Mouse (Mus musculus): ENCODE measurements around the gene Dchs1. TPM values are rescaled to one million over a fixed set of nuclear protein-coding genes. Genes with fewer than 3 reads are reported as not detected.

The Dchs1 gene
- total RNA-seq (2023; ENCODE audit: inconsistent age), result 0.09 to 0.77 TPM in 2 of 4 replicates, not detected in the others

DNA sequence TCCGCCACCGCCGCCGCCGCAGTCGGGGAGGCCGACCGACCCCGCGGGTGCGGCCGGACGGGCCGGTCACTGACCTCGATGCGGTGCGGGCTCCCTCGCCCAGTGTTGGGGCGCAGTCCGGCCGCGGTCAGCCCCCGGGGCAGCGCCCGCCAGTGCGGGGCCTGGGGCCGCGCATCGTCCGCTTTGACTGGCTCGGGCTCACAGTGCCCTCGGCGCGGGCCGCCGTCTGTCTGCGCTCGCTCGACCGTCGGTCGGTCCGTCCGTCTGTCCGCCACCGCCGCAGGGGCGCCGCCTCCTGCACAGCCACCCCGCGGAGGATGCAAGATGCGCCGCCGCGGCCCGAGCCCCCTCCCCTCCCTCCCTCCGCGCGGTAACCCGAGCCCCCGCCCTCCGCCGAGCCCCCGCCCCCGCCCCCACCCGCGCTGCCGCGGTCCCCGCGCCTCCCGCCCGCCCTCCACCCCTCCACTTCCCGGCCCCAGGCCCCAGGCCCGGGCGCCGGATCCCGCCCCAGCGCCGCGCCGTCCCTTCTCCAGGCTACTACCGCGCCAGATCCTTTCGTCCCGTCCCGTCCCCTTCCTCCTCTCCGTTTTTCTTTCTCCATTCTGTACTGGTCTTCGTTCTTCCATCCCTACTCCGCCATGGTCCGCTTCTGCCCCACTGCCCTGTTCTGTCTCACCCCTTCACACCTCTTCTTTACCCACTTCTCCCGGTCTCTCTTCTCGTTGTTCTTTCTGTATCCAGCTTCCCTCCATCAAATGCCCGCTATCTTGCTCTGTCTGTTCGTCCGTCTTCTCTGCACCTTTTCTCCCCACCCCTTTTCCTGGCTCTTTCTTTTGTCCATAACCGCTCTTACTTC, at the start of gene Dchs1:
Dchs1 (minus strand) TSS at position 370 of the 856 bp plus-strand sequence.

DNA sequence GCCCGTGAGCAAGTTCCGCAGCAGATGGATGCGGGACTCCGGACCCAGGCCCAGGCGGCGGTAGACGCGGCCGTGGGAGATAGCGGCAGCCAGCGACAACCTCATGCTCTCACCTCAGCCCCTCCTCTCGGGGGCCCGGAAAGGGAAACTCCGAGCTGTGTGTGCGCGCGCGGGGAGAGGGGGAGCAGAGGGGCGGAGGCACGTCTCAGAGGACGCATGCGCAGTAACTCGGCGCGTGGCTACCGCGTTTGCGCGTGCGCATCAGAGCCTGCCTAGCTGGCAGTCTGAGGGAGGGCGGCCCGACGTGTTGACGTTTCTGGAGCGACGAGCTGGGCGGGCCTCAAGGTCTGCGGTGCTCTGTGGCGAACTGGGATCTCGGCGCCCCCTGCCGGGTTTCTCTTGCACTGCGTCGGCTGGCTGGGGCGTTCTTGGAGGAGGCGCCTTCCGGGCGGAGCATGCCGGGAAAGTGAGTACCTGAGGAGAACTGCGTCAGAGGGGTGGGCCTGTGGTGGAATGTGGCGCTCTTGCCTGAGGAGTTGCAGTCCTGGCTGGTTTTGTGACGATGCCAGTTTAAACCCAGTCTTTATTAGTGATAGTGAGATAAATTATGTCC, 23.5 kb upstream of the Dchs1 start, which contains the start of gene Mrpl17:
Mrpl17 (minus strand) TSS at position 223 of the 613 bp plus-strand sequence.

DNA sequence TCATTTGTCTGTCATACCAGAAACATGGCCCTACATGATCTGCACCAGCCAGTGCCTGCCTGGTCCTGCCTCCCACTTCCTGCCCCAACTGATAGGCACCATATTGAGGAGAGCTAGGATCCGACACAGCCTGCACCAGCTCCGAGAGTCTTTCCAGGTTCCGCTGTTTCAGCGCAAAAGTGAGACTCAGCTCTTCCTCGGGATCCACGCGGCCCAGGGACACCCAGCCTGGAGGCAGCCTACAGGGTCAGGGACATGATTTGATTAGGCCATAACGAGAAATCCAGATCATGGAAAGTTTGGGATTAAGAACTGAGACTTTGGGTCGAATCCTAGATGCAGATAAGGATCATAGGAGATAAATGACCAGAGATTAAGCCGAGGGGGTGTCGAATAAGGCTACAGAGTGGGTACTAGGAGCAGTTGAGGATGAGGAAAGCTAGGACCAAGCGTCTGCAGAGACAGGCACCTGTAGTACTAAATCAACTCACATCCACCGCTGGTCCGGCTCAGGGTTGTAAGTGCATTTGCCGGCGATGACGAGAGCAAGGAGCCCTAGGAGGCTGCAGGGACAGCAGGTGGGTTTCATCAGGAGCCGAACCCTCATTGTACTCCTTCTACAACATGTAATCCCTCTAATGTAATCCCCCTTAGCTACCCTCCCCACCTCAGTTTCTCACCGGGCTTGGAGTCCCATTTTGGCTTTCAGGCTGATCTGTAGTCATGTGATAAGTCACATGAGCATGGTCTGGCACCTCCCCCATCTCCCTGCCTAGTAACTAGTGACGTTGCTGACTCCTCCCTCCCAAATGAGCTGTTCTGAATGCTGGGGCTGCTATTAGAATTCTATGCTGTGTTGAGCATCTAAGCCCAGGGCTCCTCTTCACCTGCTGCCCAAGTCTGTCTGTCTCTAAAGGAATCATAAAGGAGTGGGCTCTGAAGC, 35.7 kb downstream of the Dchs1 start, which contains the start of gene Tpp1:
Tpp1 (minus strand) TSS at position 745 of the 943 bp plus-strand sequence.

DNA sequence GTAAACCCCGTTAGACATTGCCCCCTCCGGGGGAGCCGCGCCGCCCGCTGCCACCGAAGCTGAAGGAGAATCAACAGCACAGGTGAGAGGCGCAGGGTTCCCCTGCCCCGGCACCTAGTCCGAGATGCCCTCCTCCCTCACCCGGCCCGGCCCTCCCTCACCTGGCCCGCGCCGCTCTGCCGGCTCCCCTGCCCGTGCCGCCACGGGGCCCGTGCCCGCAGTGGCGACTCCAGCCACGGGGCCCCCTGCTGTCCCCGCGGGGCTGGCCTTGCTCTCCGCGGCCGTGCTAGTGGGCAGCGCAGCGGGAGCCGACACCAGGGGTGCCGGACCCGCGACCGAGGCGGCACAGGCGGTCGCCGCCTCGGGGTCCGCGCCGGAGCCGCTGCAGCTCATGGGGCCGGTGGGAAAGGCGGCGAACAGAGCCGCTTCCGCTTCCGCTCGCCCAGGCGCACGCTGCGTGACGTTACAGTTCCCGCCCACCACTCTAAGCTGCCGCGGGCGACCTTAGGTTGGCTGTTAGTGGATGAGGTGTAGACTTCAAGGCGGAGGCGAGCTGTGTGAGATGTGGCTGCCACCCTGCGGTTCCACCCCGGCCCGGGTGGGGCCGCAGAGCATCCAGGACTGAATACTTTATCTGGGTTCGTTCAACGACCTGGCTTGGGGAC, 43.4 kb downstream of the Dchs1 start, which contains the start of gene Taf10:
Taf10 (minus strand) TSS at position 436 of the 665 bp plus-strand sequence.

DNA sequence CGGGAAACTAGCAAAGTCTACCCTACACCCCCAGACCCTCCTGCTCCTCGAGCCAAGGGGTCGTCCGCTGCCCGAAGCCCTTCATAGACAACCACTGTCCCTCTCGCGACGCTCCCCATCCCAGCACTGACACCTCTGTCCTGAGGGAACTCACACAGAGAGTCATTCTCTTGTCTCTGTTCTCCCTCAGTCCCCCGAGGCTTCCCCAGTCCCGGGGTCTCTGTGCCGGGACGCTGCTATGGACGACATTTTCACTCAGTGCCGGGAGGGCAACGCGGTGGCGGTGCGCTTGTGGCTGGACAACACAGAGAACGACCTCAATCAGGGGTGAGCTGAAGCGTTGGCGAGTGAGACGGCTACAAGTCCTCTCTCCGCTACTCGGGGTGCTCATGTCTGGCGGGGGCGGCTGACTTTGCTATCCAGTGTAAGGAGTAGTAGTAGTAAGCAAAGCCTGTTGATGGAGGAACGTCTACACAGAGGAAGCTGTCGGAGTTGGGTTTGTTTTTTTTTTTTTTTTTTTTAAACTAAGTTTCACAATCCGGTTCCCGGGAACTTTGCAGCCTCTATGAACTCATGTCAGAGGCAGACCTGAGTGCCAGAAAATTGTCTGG, 50.4 kb downstream of the Dchs1 start, which contains the start of gene Rrp8:
Rrp8 (minus strand) TSS at position 475 of the 611 bp plus-strand sequence.

DNA sequence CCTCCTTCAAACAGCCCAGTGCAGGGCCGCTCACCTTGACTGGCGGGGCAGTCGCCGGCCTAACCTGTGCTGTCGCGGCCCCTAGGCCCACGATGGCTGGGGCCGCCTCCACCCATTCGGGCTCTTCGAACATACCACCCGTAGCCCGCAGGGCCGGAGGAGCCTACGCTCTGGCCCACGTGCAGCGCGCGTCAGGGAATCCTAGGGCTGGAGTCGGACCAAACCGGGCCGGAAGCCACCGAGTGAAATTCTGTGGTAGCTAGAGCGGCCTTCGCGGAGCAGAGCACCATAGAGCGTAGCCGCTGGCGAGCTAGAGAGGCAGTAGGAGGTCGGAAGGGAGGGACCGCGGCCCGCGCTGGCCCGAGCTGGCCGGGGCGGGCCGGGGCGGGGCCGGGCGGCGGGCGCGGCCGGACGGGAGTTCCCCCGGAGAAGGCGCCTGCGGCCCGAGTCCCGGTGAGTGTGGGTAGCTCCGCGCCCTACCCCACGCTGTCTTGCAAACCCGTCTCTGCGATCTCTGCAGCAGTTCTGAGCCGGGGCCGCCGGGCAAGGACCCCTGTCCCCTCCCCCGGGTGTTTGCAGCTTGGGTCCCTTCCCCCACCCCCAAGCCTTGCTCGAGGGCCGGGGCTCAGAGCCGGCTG, 51.1 kb downstream of the Dchs1 start, which contains the start of gene Ilk:
Ilk (plus strand) TSS at position 329 of the 638 bp plus-strand sequence.

Other genes starting within 250 kb of the Dchs1 start
- gene Smpd1, start 233.3 kb downstream of the Dchs1 start, total RNA-seq (2023; ENCODE audit: inconsistent age), result 20.7 to 26.4 TPM (median 22.0 TPM) in 4 replicates
- 2.5 to 4.7 TPM (median 2.9 TPM) in 4 replicates for gene Apbb1, start 206.0 kb downstream of the Dchs1 start, total RNA-seq (2023; ENCODE audit: inconsistent age)
- 0.45 TPM in 1 of 4 replicates, not detected in the others for gene Hpx, start 187.5 kb downstream of the Dchs1 start, total RNA-seq (2023; ENCODE audit: inconsistent age)
- gene Trim3, start 154.1 kb downstream of the Dchs1 start, total RNA-seq (2023; ENCODE audit: inconsistent age), result 27.5 to 34.8 TPM (median 29.2 TPM) in 4 replicates
- gene Timm10b, start 147.6 kb downstream of the Dchs1 start, total RNA-seq (2023; ENCODE audit: inconsistent age), result 51.6 to 73.3 TPM (median 63.1 TPM) in 4 replicates
- gene Arfip2, start 147.2 kb downstream of the Dchs1 start, total RNA-seq (2023; ENCODE audit: inconsistent age), result 37.3 to 51.9 TPM (median 41.4 TPM) in 4 replicates
- gene Gm45799, start 147.1 kb downstream of the Dchs1 start, total RNA-seq (2023; ENCODE audit: inconsistent age), result 13.5 to 24.2 TPM (median 18.6 TPM) in 4 replicates
- gene Dnhd1, start 136.8 kb downstream of the Dchs1 start, total RNA-seq (2023; ENCODE audit: inconsistent age), result 2.9 to 11.5 TPM (median 9.5 TPM) in 4 replicates
- gene Ilk, start 51.1 kb downstream of the Dchs1 start, total RNA-seq (2023; ENCODE audit: inconsistent age), result 72.8 to 88.4 TPM (median 77.2 TPM) in 4 replicates
- gene Rrp8, start 50.3 kb downstream of the Dchs1 start, total RNA-seq (2023; ENCODE audit: inconsistent age), result 22.9 to 29.9 TPM (median 23.8 TPM) in 4 replicates
- 181 to 207 TPM (median 199 TPM) in 4 replicates for gene Taf10, start 43.3 kb downstream of the Dchs1 start, total RNA-seq (2023; ENCODE audit: inconsistent age)
- 73.2 to 75.2 TPM (median 74.8 TPM) in 4 replicates for gene Tpp1, start 35.4 kb downstream of the Dchs1 start, total RNA-seq (2023; ENCODE audit: inconsistent age)
- 49.2 to 69.7 TPM (median 52.5 TPM) in 4 replicates for gene Mrpl17, start 23.4 kb upstream of the Dchs1 start, total RNA-seq (2023; ENCODE audit: inconsistent age)
- 64.0 to 114 TPM (median 84.2 TPM) in 4 replicates for gene Gm4070, start 166.3 kb upstream of the Dchs1 start, total RNA-seq (2023; ENCODE audit: inconsistent age)

All from B cell, adult (primary cell).